Mouse (Mus musculus) myocyte (in vitro differentiated cells): ENCODE measurements around the gene Dgkd. TPM values are rescaled to one million over a fixed set of nuclear protein-coding genes. Genes with fewer than 3 reads are reported as not detected.

Source experiments
- H3K27me3 ChIP-seq: one replicate; pipeline ENCODE4 v1.6.1; 2011; ENCODE audit not compliant: control insufficient read depth, insufficient read depth, insufficient read length
- H3K36me3 ChIP-seq: one replicate; pipeline ENCODE4 v1.6.1; 2011; ENCODE audit not compliant: control insufficient read depth, insufficient read depth
- H3K4me2 ChIP-seq: one replicate; pipeline ENCODE4 v1.6.1; 2011; ENCODE audit warnings: low read depth, control low read depth
- H3K4me3 ChIP-seq: one replicate; pipeline ENCODE4 v1.5.1; 2011; ENCODE audit warnings: mild to moderate bottlenecking, control low read depth, moderate library complexity
- H3K79me2 ChIP-seq: one replicate; pipeline ENCODE4 v1.6.1; 2011; ENCODE audit not compliant: control insufficient read depth, insufficient read depth
- H3ac ChIP-seq: one replicate; pipeline ENCODE4 v1.6.1; 2011; ENCODE audit not compliant: control insufficient read depth, insufficient read length
- CEBPB ChIP-seq: IDR thresholded peaks from 2 replicates; pipeline ENCODE4 v1.6.1; 2011; ENCODE audit warnings: mild to moderate bottlenecking, moderate library complexity; ENCODE audit not compliant: poor library complexity, insufficient read depth, severe bottlenecking
- E2F4 ChIP-seq: IDR thresholded peaks from one replicate; pipeline ENCODE4 v1.6.1; 2011; ENCODE audit warnings: mild to moderate bottlenecking, control low read depth, moderate library complexity; ENCODE audit not compliant: insufficient read depth
- MAX ChIP-seq: IDR thresholded peaks from one replicate; pipeline ENCODE4 v1.6.1; 2011; ENCODE audit warnings: low read depth, mild to moderate bottlenecking, control low read depth
- MYOD1 ChIP-seq, 3 experiments: IDR thresholded peaks; one replicate each; pipeline ENCODE4 v1.6.1; 2011; ENCODE audit warnings: control low read depth in 2 of 3, low read depth in 2 of 3, mild to moderate bottlenecking in 2 of 3, moderate library complexity in 1 of 3; ENCODE audit not compliant: insufficient read length in 2 of 3, control insufficient read depth in 1 of 3
- MYOG ChIP-seq, 3 experiments: IDR thresholded peaks; one replicate each; pipeline ENCODE4 v1.6.1; 2011; ENCODE audit warnings: control low read depth in 2 of 3, low read depth in 2 of 3, mild to moderate bottlenecking in 2 of 3; ENCODE audit not compliant: insufficient read length in 2 of 3, control insufficient read depth in 1 of 3, insufficient read depth in 1 of 3
- POLR2A ChIP-seq: IDR thresholded peaks from one replicate; pipeline ENCODE4 v1.6.1; 2011; ENCODE audit warnings: low read depth, mild to moderate bottlenecking, control low read depth, moderate library complexity; ENCODE audit not compliant: insufficient read length
- POLR2AphosphoS2 ChIP-seq: IDR thresholded peaks from one replicate; pipeline ENCODE4 v1.6.1; 2011; ENCODE audit warnings: low read depth, control low read depth; ENCODE audit not compliant: insufficient read length
- REST ChIP-seq: IDR thresholded peaks from one replicate; pipeline ENCODE4 v1.6.1; 2011; ENCODE audit warnings: mild to moderate bottlenecking, control low read depth, moderate library complexity; ENCODE audit not compliant: insufficient read depth, insufficient read length
- SRF ChIP-seq: IDR thresholded peaks from one replicate; pipeline ENCODE4 v1.6.1; 2011; ENCODE audit warnings: low read depth; ENCODE audit not compliant: control insufficient read depth, insufficient read length
- TCF12 ChIP-seq: IDR thresholded peaks from one replicate; pipeline ENCODE4 v1.6.1; 2011; ENCODE audit warnings: mild to moderate bottlenecking, control low read depth; ENCODE audit not compliant: poor library complexity, insufficient read depth, severe bottlenecking
- TCF3 ChIP-seq: IDR thresholded peaks from one replicate; pipeline ENCODE4 v1.6.1; 2011; ENCODE audit warnings: low read depth, control low read depth; ENCODE audit not compliant: insufficient read length
- USF1 ChIP-seq: IDR thresholded peaks from one replicate; pipeline ENCODE4 v1.6.1; 2011; ENCODE audit warnings: low read depth, mild to moderate bottlenecking, control low read depth, moderate library complexity
- polyA plus RNA-seq: library from polyadenylated mRNA; unstranded; fragments of >200 nt; fragmentation: generic; extraction: Trizol; gene quantifications from one replicate; pipeline ENCODE4 v1.2.1, GENCODE M21; 2012; ENCODE audit warnings: missing spikeins

Dgkd gene
- polyA plus RNA-seq, 1 experiment: 59.3 TPM

GRCm38 (mm10) chr1:87947681-87948091 is 94.6 kb downstream of the Dgkd start:
- Histone ChIP-seq H3K4me2 (no peak overlapping the region), H3K27me3 (no peaks in the 10 kb centered on the region), H3K4me3 (no peak overlapping the region), H3ac (no peak overlapping the region), H3K79me2 (no peaks in the 10 kb centered on the region), H3K36me3 (peaks cover 84% of the 10 kb centered on the region)
- no peak for TF ChIP-seq REST
- TF ChIP-seq POLR2AphosphoS2: peak; percentile 17

- no peaks in the 10 kb centered on the region for H3K79me2 ChIP-seq
- no peak overlapping the region for H3K4me2 ChIP-seq
- H3K27me3 ChIP-seq: no peaks in the 10 kb centered on the region
These were observed 98.6 kb downstream of the Dgkd start for GRCm38 (mm10) chr1:87951641-87952040.

GRCm38 (mm10) chr1:87953073-87953472 is 100.0 kb downstream of the Dgkd start:
- no peak for TF ChIP-seq MAX
- TF ChIP-seq MYOG (IDR thresholded peaks at IDR 0.05; ENCODE audit: control insufficient read depth in 1 of 3, insufficient read depth in 1 of 3, insufficient read length in 2 of 3, low read depth in 2 of 3): no peak
- no peak for TF ChIP-seq TCF3
- TF ChIP-seq TCF12: no peak
- TF ChIP-seq REST: no peak
- TF ChIP-seq MYOD1 (IDR thresholded peaks at IDR 0.05; ENCODE audit: control insufficient read depth in 1 of 3, insufficient read length in 2 of 3, low read depth in 2 of 3): no peak
- TF ChIP-seq SRF: no peak
- no peak for TF ChIP-seq POLR2AphosphoS2
- TF ChIP-seq POLR2A: no peak
- no peak for TF ChIP-seq CEBPB
- TF ChIP-seq E2F4: no peak
- TF ChIP-seq USF1: no peak
- H3K36me3 ChIP-seq: peaks cover 78% of the 10 kb centered on the region
- H3K27me3 ChIP-seq: no peaks in the 10 kb centered on the region
- no peak overlapping the region for H3ac ChIP-seq
- no peaks in the 10 kb centered on the region for H3K79me2 ChIP-seq
- H3K4me2 ChIP-seq: no peak overlapping the region
- no peak overlapping the region for H3K4me3 ChIP-seq

More at GRCm38 (mm10) chr1:87951641-87952040, 98.6 kb downstream of the Dgkd start:
- H3K4me3 ChIP-seq: no peak overlapping the region
- H3K36me3 ChIP-seq: peaks cover 81% of the 10 kb centered on the region
- TF ChIP-seq POLR2AphosphoS2 (no peak), POLR2A (no peak), CEBPB (no peak), USF1 (no peak), MYOD1 (IDR thresholded peaks at IDR 0.05; ENCODE audit: control insufficient read depth in 1 of 3, insufficient read length in 2 of 3, low read depth in 2 of 3) (no peak), REST (no peak), SRF (no peak), MYOG (IDR thresholded peaks at IDR 0.05; ENCODE audit: control insufficient read depth in 1 of 3, insufficient read depth in 1 of 3, insufficient read length in 2 of 3, low read depth in 2 of 3) (no peak)
- no peak overlapping the region for H3ac ChIP-seq

DNA sequence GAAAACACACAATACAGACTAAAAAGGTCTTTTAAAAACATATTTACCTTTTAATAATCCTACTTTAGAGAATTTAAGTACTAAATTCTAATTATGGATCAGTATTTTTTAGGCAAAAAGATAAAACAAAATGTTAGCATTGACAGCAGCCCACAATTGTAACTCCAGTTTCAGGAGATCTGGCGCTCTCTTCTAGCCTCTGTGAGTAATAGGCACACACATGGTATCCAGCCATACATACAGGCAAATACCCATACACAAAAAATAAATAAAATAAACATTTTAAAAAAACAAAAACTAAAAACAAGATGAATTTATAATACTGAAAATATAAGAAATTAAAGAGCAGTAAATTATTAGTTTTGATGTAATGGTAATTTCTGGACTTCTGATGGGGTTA is 105.8 kb downstream of the Dgkd start:
- Histone ChIP-seq H3K79me2 (no peaks in the 10 kb centered on the region), H3K36me3 (peaks cover 52% of the 10 kb centered on the region)

DNA sequence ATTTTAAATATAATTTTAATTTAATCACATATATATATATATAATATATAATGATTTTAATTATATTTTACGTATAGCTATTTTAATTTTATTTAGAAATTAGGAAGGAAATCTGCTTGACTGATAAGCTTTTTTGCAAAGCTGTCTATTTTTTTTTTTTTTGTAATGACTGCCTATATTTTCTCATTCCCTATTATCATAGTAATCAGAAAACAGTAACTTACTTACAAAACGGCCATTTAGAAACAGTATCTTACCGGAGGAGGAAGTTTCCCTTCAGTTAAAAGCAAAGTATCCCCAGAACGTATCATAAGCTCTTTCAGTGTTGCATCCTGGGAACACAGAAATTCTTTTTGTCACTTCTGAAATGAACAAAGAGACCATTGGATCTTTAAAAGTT is 106.4 kb downstream of the Dgkd start:
- no peak overlapping the region for H3K4me3 ChIP-seq
- no peaks in the 10 kb centered on the region for H3K27me3 ChIP-seq
- H3K36me3 ChIP-seq: peaks cover 53% of the 10 kb centered on the region
- H3ac ChIP-seq: no peak overlapping the region
- TF ChIP-seq TCF12: no peak
- no peak for TF ChIP-seq REST
- no peak for TF ChIP-seq MYOD1 (IDR thresholded peaks at IDR 0.05; ENCODE audit: control insufficient read depth in 1 of 3, insufficient read length in 2 of 3, low read depth in 2 of 3)
- H3K79me2 ChIP-seq: no peaks in the 10 kb centered on the region
- no peak overlapping the region for H3K4me2 ChIP-seq

More for the DNA sequence above, 105.8 kb downstream of the Dgkd start:
- Histone ChIP-seq H3K4me3 (no peak overlapping the region), H3K4me2 (no peak overlapping the region), H3K27me3 (no peaks in the 10 kb centered on the region), H3ac (no peak overlapping the region)
- TF ChIP-seq USF1 (no peak), POLR2AphosphoS2 (no peak), CEBPB (no peak), E2F4 (no peak), TCF12 (no peak), TCF3 (no peak), MYOD1 (IDR thresholded peaks at IDR 0.05; ENCODE audit: control insufficient read depth in 1 of 3, insufficient read length in 2 of 3, low read depth in 2 of 3) (no peak), MAX (no peak), SRF (no peak), POLR2A (no peak), REST (no peak), MYOG (IDR thresholded peaks at IDR 0.05; ENCODE audit: control insufficient read depth in 1 of 3, insufficient read depth in 1 of 3, insufficient read length in 2 of 3, low read depth in 2 of 3) (no peak)
